Mouse (Mus musculus) ES-Bruce4 (cell line): ENCODE data around the gene Gpc3. TPM values are rescaled to one million over a fixed set of nuclear protein-coding genes. Genes with fewer than 3 reads are reported as not detected.

Experiments
- H3K27ac ChIP-seq: 2 replicates; pipeline ENCODE4 v1.5.1; 2012; ENCODE audit warnings: low read length, inconsistent platforms; ENCODE audit not compliant: insufficient read depth
- H3K27me3 ChIP-seq: 2 replicates; pipeline ENCODE4 v1.6.1; 2012; ENCODE audit warnings: mild to moderate bottlenecking, low read length, inconsistent platforms; ENCODE audit not compliant: control insufficient read depth, poor library complexity, insufficient read depth, severe bottlenecking
- H3K36me3 ChIP-seq: 2 replicates; pipeline ENCODE4 v1.6.1; 2012; ENCODE audit warnings: inconsistent platforms, mild to moderate bottlenecking, low read length, moderate library complexity; ENCODE audit not compliant: control insufficient read depth, poor library complexity, insufficient read depth, severe bottlenecking
- H3K4me1 ChIP-seq: one replicate; pipeline ENCODE4 v1.8.1; 2011; ENCODE audit warnings: low read length; ENCODE audit not compliant: control insufficient read depth, insufficient read depth
- H3K4me3 ChIP-seq: 2 replicates; pipeline ENCODE4 v1.5.1; 2011; ENCODE audit warnings: low read depth, mild to moderate bottlenecking, low read length
- H3K9ac ChIP-seq: 2 replicates; pipeline ENCODE4 v1.6.1; 2012; ENCODE audit warnings: low read depth, mild to moderate bottlenecking, inconsistent platforms; ENCODE audit not compliant: poor library complexity, severe bottlenecking
- H3K9me3 ChIP-seq: replicated peaks from 2 replicates; pipeline ENCODE4 v1.6.1; 2012; ENCODE audit warnings: mild to moderate bottlenecking, low read length, inconsistent platforms; ENCODE audit not compliant: control insufficient read depth, poor library complexity, insufficient read depth, severe bottlenecking
- CTCF ChIP-seq: IDR thresholded peaks from one replicate; pipeline ENCODE4 v1.8.1; 2011; ENCODE audit warnings: low read depth, low read length
- EP300 ChIP-seq: IDR thresholded peaks from 2 replicates; pipeline ENCODE4 v1.6.1; 2011; ENCODE audit warnings: low read depth, low read length; ENCODE audit not compliant: insufficient read depth
- POLR2A ChIP-seq: IDR thresholded peaks from one replicate; pipeline ENCODE4 v1.8.1; 2011; ENCODE audit warnings: low read length; ENCODE audit not compliant: insufficient read depth
- polyA plus RNA-seq: library from polyadenylated mRNA; stranded (reverse); fragments of >200 nt; gene quantifications from 2 replicates; pipeline ENCODE4 v1.2.4, GENCODE M21; 2011; ENCODE audit warnings: low read depth; ENCODE audit not compliant: missing spikeins, insufficient read depth, insufficient read length

Gpc3 gene
- polyA plus RNA-seq, 1 experiment, result 83.5 TPM

DNA sequence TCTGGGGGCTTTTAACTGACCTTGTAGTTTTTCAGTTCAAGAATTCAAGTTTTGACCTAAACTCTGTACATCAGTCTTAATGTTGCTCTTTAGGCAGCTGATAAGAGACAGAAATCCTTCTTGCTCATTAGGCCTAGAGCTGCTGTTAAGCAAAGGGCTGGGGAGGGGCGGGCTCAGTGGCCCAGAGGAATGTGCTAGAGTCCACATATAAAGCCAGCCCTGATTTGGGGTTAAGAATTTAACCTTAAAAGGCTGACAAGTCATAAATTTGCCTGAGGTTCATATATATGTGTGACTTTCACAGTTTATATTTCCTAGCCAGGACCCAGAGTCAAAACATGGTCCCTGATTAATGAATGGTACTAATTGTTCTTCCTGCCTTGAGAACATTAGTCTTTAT is 14.5 kb downstream of the Gpc3 start:
- Histone ChIP-seq H3K4me1 (no peaks in the 10 kb centered on the region), H3K27ac (no peak overlapping the region), H3K9me3 (no peaks in the 10 kb centered on the region), H3K4me3 (no peak overlapping the region), H3K9ac (no peak overlapping the region), H3K27me3 (no peaks in the 10 kb centered on the region), H3K36me3 (no peaks in the 10 kb centered on the region)
- TF ChIP-seq EP300 (no peak), POLR2A (no peak), CTCF (no peak)

DNA sequence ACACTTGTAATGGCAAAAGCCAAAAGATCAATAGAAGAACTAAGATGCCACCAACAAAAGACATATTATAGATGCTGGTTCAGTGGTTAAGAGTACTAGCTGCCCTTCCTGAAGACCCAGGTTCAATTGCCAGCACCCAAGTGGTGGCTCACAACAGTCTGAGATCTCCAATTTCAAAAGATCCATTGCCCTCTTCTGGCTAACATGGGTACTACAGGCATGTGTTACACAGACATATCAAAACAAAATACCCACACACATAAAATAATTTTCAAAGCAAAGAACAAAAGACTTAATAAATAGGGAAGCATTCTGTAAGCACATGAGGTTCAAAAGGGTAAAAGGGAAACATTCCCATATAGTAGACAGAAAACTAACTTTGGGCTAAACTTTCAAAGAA is 26.1 kb downstream of the Gpc3 start:
- Histone ChIP-seq H3K9me3 (no peaks in the 10 kb centered on the region), H3K4me3 (no peak overlapping the region), H3K27ac (no peak overlapping the region), H3K36me3 (no peaks in the 10 kb centered on the region), H3K27me3 (no peaks in the 10 kb centered on the region), H3K4me1 (no peaks in the 10 kb centered on the region), H3K9ac (no peak overlapping the region)
- TF ChIP-seq EP300, result no peak
- no peak for TF ChIP-seq CTCF
- no peak for TF ChIP-seq POLR2A

DNA sequence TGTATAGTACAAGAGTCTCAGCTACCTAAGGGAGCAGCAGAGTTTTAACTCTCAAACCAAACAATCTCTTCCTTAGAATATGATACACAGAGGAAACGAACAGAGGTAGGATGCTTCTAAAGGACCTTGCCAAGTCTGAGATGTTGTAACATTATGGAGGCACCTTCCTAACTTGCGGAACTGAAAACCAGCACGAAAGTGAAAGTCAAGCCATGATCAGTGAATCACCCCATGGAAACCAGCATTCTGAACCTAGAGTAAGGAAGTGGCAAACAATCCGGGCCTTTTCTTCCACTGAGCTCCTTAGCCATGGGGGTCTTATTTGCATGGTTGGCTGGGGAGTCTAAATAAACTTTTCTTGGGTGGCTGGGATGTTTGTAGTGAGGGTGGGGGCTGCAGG is 53.8 kb downstream of the Gpc3 start:
- no peak overlapping the region for H3K27ac ChIP-seq
- no peaks in the 10 kb centered on the region for H3K36me3 ChIP-seq
- no peak overlapping the region for H3K9ac ChIP-seq
- TF ChIP-seq EP300, result no peak
- TF ChIP-seq CTCF, result no peak
- TF ChIP-seq POLR2A, result no peak
- no peaks in the 10 kb centered on the region for H3K27me3 ChIP-seq
- no peaks in the 10 kb centered on the region for H3K4me1 ChIP-seq
- H3K9me3 ChIP-seq, result no peaks in the 10 kb centered on the region
- H3K4me3 ChIP-seq, result no peak overlapping the region

DNA sequence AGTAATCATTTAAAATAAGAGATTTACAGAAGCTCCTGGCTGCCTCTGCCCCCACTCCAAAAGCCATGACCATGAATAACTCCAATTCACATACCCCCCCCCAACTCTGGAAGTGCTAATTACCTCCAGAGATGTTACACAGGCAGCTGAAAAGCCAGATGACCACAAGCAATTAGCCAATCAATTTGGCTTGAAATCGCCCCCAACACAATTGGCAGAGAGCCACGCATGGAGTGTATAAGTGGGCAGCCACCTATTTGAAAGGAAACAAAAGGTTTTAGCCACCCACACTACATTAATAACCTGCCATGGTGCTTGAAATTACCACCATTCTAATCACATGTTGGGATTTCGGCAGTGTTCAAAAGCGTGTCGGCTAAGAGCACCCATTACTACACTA is 55.2 kb downstream of the Gpc3 start:
- H3K9me3 ChIP-seq, result no peaks in the 10 kb centered on the region
- H3K4me1 ChIP-seq, result no peaks in the 10 kb centered on the region
- TF ChIP-seq POLR2A (no peak), EP300 (no peak), CTCF (no peak)
- H3K4me3 ChIP-seq, result no peak overlapping the region
- H3K27me3 ChIP-seq, result no peaks in the 10 kb centered on the region
- no peaks in the 10 kb centered on the region for H3K36me3 ChIP-seq
- no peak overlapping the region for H3K9ac ChIP-seq
- H3K27ac ChIP-seq, result no peak overlapping the region

DNA sequence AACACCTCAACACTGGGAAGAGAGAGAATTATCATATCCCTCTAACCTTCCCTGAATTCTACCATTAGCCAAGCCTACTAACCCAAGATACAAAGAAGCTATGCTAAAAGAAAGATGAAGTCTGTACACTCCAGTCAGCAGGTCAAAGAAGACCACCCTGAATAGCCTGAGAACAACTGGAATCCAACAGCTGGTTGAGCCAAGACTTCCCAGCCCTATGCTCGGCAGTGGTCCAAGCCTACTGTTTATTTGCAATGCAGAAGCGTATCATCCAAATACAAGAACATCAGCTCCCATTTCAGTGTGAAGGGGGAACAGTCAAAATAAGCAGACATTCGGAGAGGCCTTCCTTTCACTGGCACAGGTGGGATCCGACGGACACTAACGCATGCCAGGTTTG is 56.3 kb downstream of the Gpc3 start:
- H3K27me3 ChIP-seq, result no peaks in the 10 kb centered on the region
- no peaks in the 10 kb centered on the region for H3K9me3 ChIP-seq
- no peaks in the 10 kb centered on the region for H3K4me1 ChIP-seq
- no peak overlapping the region for H3K9ac ChIP-seq
- no peaks in the 10 kb centered on the region for H3K36me3 ChIP-seq
- H3K4me3 ChIP-seq, result no peak overlapping the region
- no peak overlapping the region for H3K27ac ChIP-seq
- TF ChIP-seq CTCF, result no peak
- TF ChIP-seq POLR2A, result no peak
- no peak for TF ChIP-seq EP300

DNA sequence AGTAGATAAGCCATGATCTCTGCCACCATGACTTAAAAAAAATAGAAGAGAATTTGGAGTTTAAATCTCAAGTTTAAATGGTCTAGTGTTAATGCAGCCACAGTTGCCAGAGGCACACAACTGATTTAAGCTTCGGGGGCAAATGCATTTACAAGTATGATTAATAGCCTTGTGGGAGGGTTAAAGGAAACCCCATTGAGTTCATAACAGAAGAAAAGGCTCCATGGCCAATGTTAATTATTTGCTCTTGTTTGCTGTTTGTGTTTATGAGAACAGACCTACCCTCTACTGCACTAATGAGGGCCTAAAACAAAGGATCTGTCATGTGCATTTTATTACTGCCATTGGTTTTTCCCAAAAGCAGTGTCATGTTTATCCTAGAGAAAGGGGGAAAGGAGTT is 62.5 kb downstream of the Gpc3 start:
- no peaks in the 10 kb centered on the region for H3K4me1 ChIP-seq
- no peaks in the 10 kb centered on the region for H3K27me3 ChIP-seq
- H3K9me3 ChIP-seq, result no peaks in the 10 kb centered on the region
- no peak for TF ChIP-seq EP300
- no peaks in the 10 kb centered on the region for H3K36me3 ChIP-seq
- H3K4me3 ChIP-seq, result no peak overlapping the region
- H3K9ac ChIP-seq, result no peak overlapping the region
- no peak overlapping the region for H3K27ac ChIP-seq
